27 mouse cellular contexts compared by ENCODE assay signal in genomic region chr2:172201998-172202780, GRCm38 (mm10). TPM values are rescaled to one million over a fixed set of nuclear protein-coding genes. Genes with fewer than 3 reads are reported as not detected.
"Had no signal": no experiment of that assay in that cellular context is flagged by ENCODE, and none has a peak within 500 bp of the region (broad histone marks: within the 10 kb centered on the region; RNA-seq: fewer than 3 reads in every experiment).

No protein-coding gene starts in this region.

- H3K4me1 ChIP-seq: limb, embryonic 13.5 days; liver, embryonic 15.5 days had no signal

- H3K4me2 ChIP-seq: limb, embryonic 13.5 days; liver, embryonic 15.5 days; midbrain, embryonic 11.5 days had no signal

- DNase-seq: kidney, postnatal 25 days; layer of hippocampus, adult 9-11 months; lung, adult 2 months; lung, postnatal 14 days; lung, postnatal 4 days; midbrain, embryonic 14.5 days; right cerebral cortex, adult 18-20 months; right cerebral cortex, postnatal 14 days; right cerebral cortex, postnatal 4 days; thymus, adult 2 months; thymus, postnatal 14 days; thymus, postnatal 4 days had no signal

- H3K27me3 ChIP-seq: limb, embryonic 13.5 days; liver, embryonic 15.5 days had no signal

- H3K27ac ChIP-seq: kidney, postnatal 0 days; layer of hippocampus, adult 2 months; limb, embryonic 10.5 days; limb, embryonic 13.5 days; liver, embryonic 15.5 days; stomach, postnatal 0 days had no signal

- H3K4me3 ChIP-seq: layer of hippocampus, adult 2 months; limb, embryonic 10.5 days; limb, embryonic 13.5 days; liver, embryonic 15.5 days had no signal

- H3K9me3 ChIP-seq: limb, embryonic 10.5 days; limb, embryonic 13.5 days; liver, embryonic 15.5 days had no signal

- H3K9ac ChIP-seq: limb, embryonic 13.5 days; liver, embryonic 15.5 days had no signal

- H3K36me3 ChIP-seq: limb, embryonic 10.5 days; limb, embryonic 13.5 days; liver, embryonic 15.5 days had no signal

RNA-seq across cellular contexts. Expression of gene Mc3r, which starts 46.1 kb away (rescaled TPM):
- total RNA-seq: layer of hippocampus, adult 2 months; liver, adult 2 months; megakaryocyte progenitor cell, adult 5-6 weeks; megakaryocyte-erythroid progenitor cell, adult 5-6 weeks had no signal
- polyA plus RNA-seq: kidney, embryonic 14.5 days; kidney, postnatal 0 days; large intestine, adult 2 months; limb, embryonic 10.5 days; liver, adult 2 months; lung, adult 2 months; lung, embryonic 16.5 days; midbrain, embryonic 11.5 days; neural tube, embryonic 11.5 days; stomach, embryonic 14.5 days; stomach, postnatal 0 days; thymus, adult 2 months had no signal
